Mouse (Mus musculus) testis, adult 2 months (tissue): Measurements from ENCODE around the gene Wfdc15a.

Experiments used
- CTCF ChIP-seq: fragments of 200-500 bp; IDR thresholded peaks from 2 replicates; pipeline ENCODE4 v1.5.1; 2012; ENCODE audit warnings: low read depth, mild to moderate bottlenecking, inconsistent platforms, low read length, moderate library complexity; ENCODE audit not compliant: control insufficient read depth, insufficient read depth, insufficient replicate concordance
- POLR2A ChIP-seq: fragments of 200-500 bp; IDR thresholded peaks from 2 replicates; pipeline ENCODE4 v1.6.1; 2012; ENCODE audit warnings: low read depth, mild to moderate bottlenecking, inconsistent platforms, low read length, moderate library complexity; ENCODE audit not compliant: control insufficient read depth

DNA sequence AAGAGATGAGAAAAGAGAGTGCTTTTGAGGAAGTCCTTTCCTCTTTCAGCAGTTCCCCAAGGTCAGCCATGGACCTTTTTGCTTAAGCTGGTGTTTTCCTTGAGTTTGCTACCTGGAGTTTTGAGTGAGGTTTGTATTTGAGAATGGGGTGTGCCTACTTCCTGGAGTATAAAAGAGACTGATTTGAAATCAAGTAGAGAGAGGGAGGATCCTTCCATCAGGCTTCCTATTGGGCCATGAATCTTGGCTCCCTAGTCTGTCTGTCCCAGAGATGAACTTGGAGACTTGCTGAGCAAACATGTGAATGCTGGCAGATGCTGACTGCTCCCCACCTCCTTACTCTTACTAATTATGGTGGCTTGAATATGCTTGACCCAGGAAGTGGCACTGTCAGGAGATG, 7.7 kb downstream of the Wfdc15a start:
- TF ChIP-seq POLR2A (no peak), CTCF (no peak)
